In genomic region chr10:123048730-123049129, GRCm38 (mm10) we compare ENCODE assay signal across 22 mouse cellular contexts. TPM values are rescaled to one million over a fixed set of nuclear protein-coding genes. Genes with fewer than 3 reads are reported as not detected.
DNase-seq lines count a peak whose midpoint lies in the region; ATAC-seq lines count a peak whose summit lies in the region.
"Had no signal": no experiment of that assay in that cellular context is flagged by ENCODE, and none has a peak within 500 bp of the region (broad histone marks: within the 10 kb centered on the region; RNA-seq: fewer than 3 reads in every experiment).

No protein-coding gene starts in this region.

- peaks cover 4% of the 10 kb centered on the region for H3K4me1 ChIP-seq in kidney, embryonic 16.5 days (ENCODE audit: insufficient read depth, low read length)
- H3K4me1 ChIP-seq in intestine, embryonic 14.5 days (replicated peaks; ENCODE audit: control insufficient read depth, insufficient read depth, low read length) = no peaks in the 10 kb centered on the region
- H3K4me1 ChIP-seq: embryonic facial prominence, embryonic 15.5 days; forebrain, embryonic 10.5 days; hindbrain, embryonic 12.5 days had no signal

- no peaks in the 10 kb centered on the region for H3K9me3 ChIP-seq in kidney, embryonic 16.5 days (ENCODE audit: low read length)
- H3K9me3 ChIP-seq in intestine, embryonic 14.5 days (ENCODE audit: control insufficient read depth, low read length) = no peaks in the 10 kb centered on the region
- H3K9me3 ChIP-seq: embryonic facial prominence, embryonic 15.5 days; forebrain, embryonic 10.5 days; heart, embryonic 10.5 days; hindbrain, embryonic 12.5 days had no signal

- H3K36me3 ChIP-seq in kidney, embryonic 16.5 days (ENCODE audit: insufficient read depth, low read length) = peaks cover 18% of the 10 kb centered on the region
- H3K36me3 ChIP-seq in intestine, embryonic 14.5 days (ENCODE audit: control insufficient read depth, insufficient read depth, low read length) = peaks cover 40% of the 10 kb centered on the region

- WGBS in kidney, embryonic 16.5 days = 49% methylated on average over 1 of the region's 1 CpGs
- WGBS in intestine, embryonic 14.5 days = 70% methylated on average over 1 of the region's 1 CpGs
- 33% methylated on average over 1 of the region's 1 CpGs for WGBS in large intestine, adult 2 months

- no peak overlapping the region for H3K4me2 ChIP-seq in kidney, embryonic 16.5 days (replicated peaks; ENCODE audit: low read depth, low read length)
- no peak overlapping the region for H3K4me2 ChIP-seq in intestine, embryonic 14.5 days (ENCODE audit: low read length)
- H3K4me2 ChIP-seq: embryonic facial prominence, embryonic 15.5 days; hindbrain, embryonic 12.5 days had no signal

- H3K27me3 ChIP-seq in kidney, embryonic 16.5 days (ENCODE audit: insufficient read depth, low read length) = no peaks in the 10 kb centered on the region
- no peaks in the 10 kb centered on the region for H3K27me3 ChIP-seq in intestine, embryonic 14.5 days (replicated peaks; ENCODE audit: control insufficient read depth, insufficient read depth, low read length)
- H3K27me3 ChIP-seq: CH12.LX; embryonic facial prominence, embryonic 15.5 days; hindbrain, embryonic 12.5 days had no signal

- DNase-seq in kidney, adult 9 months = no peak
- no peak for DNase-seq in intestine, embryonic 14.5 days (ENCODE audit: low spot score)
- peak; percentile 58 for DNase-seq in large intestine, adult 2 months (ENCODE audit: low read depth, low spot score)
- DNase-seq in urinary bladder, adult 18-20 months (ENCODE audit: low spot score in 2 of 2) = no peak
- no peak for DNase-seq in thymus, postnatal 10 days (ENCODE audit: low spot score in 2 of 2)
- DNase-seq: adrenal gland, adult 8-10 months; adrenal gland, postnatal 36 days; cerebellum, adult 2 months; cerebellum, postnatal 10 days; gastrocnemius, adult 2 months; gastrocnemius, postnatal 36 days; heart, adult 11 months; heart, postnatal 10 days; heart, postnatal 4 days had no signal

- H3K27ac ChIP-seq in kidney, embryonic 16.5 days (ENCODE audit: low read length) = peak overlapping the region; percentile 79
- H3K27ac ChIP-seq in intestine, embryonic 14.5 days (ENCODE audit: low read depth) = peak overlapping the region; percentile 5; the same call in 1 of the 2 replicates
- H3K27ac ChIP-seq: embryonic facial prominence, embryonic 15.5 days; forebrain, embryonic 10.5 days; gastrocnemius, adult 2 months; heart, embryonic 10.5 days; hindbrain, embryonic 12.5 days had no signal

- H3K9ac ChIP-seq in kidney, embryonic 16.5 days (replicated peaks; ENCODE audit: low read length) = no peak overlapping the region
- no peak overlapping the region for H3K9ac ChIP-seq in intestine, embryonic 14.5 days (ENCODE audit: low read length)
- H3K9ac ChIP-seq: embryonic facial prominence, embryonic 15.5 days; hindbrain, embryonic 12.5 days had no signal

- H3K4me3 ChIP-seq in kidney, embryonic 16.5 days (ENCODE audit: low read length) = no peak overlapping the region
- no peak overlapping the region for H3K4me3 ChIP-seq in intestine, embryonic 14.5 days (ENCODE audit: low read depth, low read length)
- H3K4me3 ChIP-seq: embryonic facial prominence, embryonic 15.5 days; erythroblast, embryonic 14.5 days; forebrain, embryonic 10.5 days; gastrocnemius, adult 2 months; heart, embryonic 10.5 days; hindbrain, embryonic 12.5 days had no signal

- peak; percentile 65; the same call in 1 of the 2 replicates for ATAC-seq in kidney, embryonic 16.5 days (ENCODE audit: low FRiP score, low TSS enrichment)
- ATAC-seq in intestine, embryonic 14.5 days (replicated peaks; ENCODE audit: low FRiP score, low TSS enrichment, low read depth) = peak; percentile 55; the same call in 1 of the 2 replicates
- ATAC-seq: forebrain, embryonic 14.5 days had no signal

RNA-seq across cellular contexts. Expression of gene Mon2, which starts 27.6 kb away (rescaled TPM):
- 19.0 and 22.6 TPM in 2 replicates for polyA plus RNA-seq in kidney, embryonic 16.5 days (2015; fragmentation: Nextera tagmentation; extraction: Ambion mirVana)
- polyA plus RNA-seq in intestine, embryonic 14.5 days (2014; fragmentation: Nextera tagmentation; extraction: Ambion mirVana) = 28.7 TPM in 2 replicates
- polyA plus RNA-seq in large intestine, adult 2 months (2012; rRNA removed) = 53.4 and 65.6 TPM in 2 replicates
